Mouse (Mus musculus): ENCODE data around the gene Gpc6. TPM values are rescaled to one million over a fixed set of nuclear protein-coding genes. Genes with fewer than 3 reads are reported as not detected.

The Gpc6 gene
- total and polyA plus RNA-seq, 2 experiments from 2014 or later: 11.0 to 17.1 TPM

DNA sequence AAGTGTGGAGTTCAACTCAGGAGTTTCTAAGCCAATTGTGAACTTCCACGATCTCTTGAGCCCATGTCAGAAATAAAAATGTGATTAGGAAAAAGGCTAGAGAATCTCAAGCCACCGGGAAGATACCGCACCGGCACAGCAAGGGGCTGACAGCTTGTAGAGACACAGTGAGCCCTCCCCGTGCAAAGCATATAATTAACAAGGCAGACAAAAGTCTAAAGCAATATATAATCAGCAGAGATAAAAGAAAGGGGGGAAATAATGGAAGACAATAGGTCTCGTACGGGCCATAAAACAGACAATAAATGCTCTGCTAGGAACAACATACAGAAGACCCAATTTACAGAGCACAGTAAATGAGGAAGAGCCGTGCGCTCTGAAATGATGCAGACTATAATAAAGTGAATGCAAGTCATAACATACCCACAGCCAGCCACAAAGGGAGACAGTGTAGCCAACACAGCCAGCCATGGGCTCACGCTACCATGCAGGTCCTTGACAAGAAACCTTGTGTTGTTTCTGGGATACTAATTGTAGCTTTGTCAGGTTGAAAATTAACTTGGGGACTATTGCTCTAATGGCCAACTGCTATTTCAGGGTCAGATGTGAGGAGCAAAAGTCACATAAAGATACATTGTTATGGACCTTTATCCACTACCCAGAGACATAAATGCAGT, 1096.9 kb downstream of the Gpc6 start:
- no peak overlapping the region for H3K4me3 ChIP-seq (ENCODE audit: low read depth, low read length)
- H3K4me1 ChIP-seq (ENCODE audit: control insufficient read depth, insufficient read depth): no peaks in the 10 kb centered on the region
- 0 out of 2 replicates have a peak, but pooled peaks cover 5% of the 10 kb centered on the region for H3K27me3 ChIP-seq (ENCODE audit: control insufficient read depth, insufficient read depth, low read length)
- no peak for ATAC-seq (ENCODE audit: insufficient read depth, low read depth)
- no peak overlapping the region for H3K4me2 ChIP-seq (ENCODE audit: low read depth, low read length)
- no peak overlapping the region for H3K27ac ChIP-seq (ENCODE audit: low read depth)
- no peak for DNase-seq (ENCODE audit: low spot score)
- no peak overlapping the region for H3K9ac ChIP-seq (replicated peaks; ENCODE audit: low read depth, low read length)
- no peaks in the 10 kb centered on the region for H3K9me3 ChIP-seq (replicated peaks; ENCODE audit: control insufficient read depth, low read length)
- 75% methylated on average over 10 of the region's 10 CpGs for WGBS
- no peak for TF ChIP-seq EP300 (IDR thresholded peaks at IDR 0.05; ENCODE audit: low read depth)
- TF ChIP-seq CTCF (IDR thresholded peaks at IDR 0.05; ENCODE audit: low read depth): no peak
- no peaks in the 10 kb centered on the region for H3K36me3 ChIP-seq (replicated peaks; ENCODE audit: control insufficient read depth, insufficient read depth, low read length)

Small RNAs within 50 kb of the gene (microRNA-seq; reads per million reads assigned to microRNA genes)
- not detected for gene Mir6239

Measured in heart, postnatal 0 days (tissue).